Mouse (Mus musculus) heart, embryonic 11.5 days (tissue): ENCODE data around the gene Apoh. TPM values are rescaled to one million over a fixed set of nuclear protein-coding genes. Genes with fewer than 3 reads are reported as not detected.
A peak's percentile ranks its signal among the peaks of the same experiment; 100 is the strongest.

Experiments
- ATAC-seq: fragments of 200-750 bp; cut with Nextera tagmentation; replicated peaks from 2 replicates; pipeline ENCODE4 v1.8.0; 2017; ENCODE audit warnings: moderate library complexity; ENCODE audit not compliant: insufficient number of reproducible peaks, low FRiP score, low TSS enrichment
- H3K27ac ChIP-seq: fragments of 300-500 bp; sonication (generic); 2 replicates; pipeline ENCODE4 v1.5.1; 2014; ENCODE audit warnings: mild to moderate bottlenecking, low read depth, low read length
- H3K27me3 ChIP-seq: fragments of 300-500 bp; sonication (generic); 2 replicates; pipeline ENCODE4 v1.6.1; 2014; ENCODE audit warnings: mild to moderate bottlenecking, low read length, mixed read lengths; ENCODE audit not compliant: control insufficient read depth, insufficient read depth
- H3K36me3 ChIP-seq: fragments of 300-500 bp; sonication (generic); 2 replicates; pipeline ENCODE4 v1.6.1; 2014; ENCODE audit warnings: mild to moderate bottlenecking, low read length, moderate library complexity, mixed read lengths; ENCODE audit not compliant: control insufficient read depth, insufficient read depth
- H3K4me1 ChIP-seq: fragments of 300-500 bp; sonication (generic); 2 replicates; pipeline ENCODE4 v1.6.1; 2014; ENCODE audit warnings: low read length; ENCODE audit not compliant: control insufficient read depth, insufficient read depth
- H3K4me2 ChIP-seq: fragments of 300-500 bp; sonication (generic); 2 replicates; pipeline ENCODE4 v1.6.1; 2014; ENCODE audit warnings: mild to moderate bottlenecking, moderate library complexity
- H3K4me3 ChIP-seq: fragments of 300-500 bp; sonication (generic); 2 replicates; pipeline ENCODE4 v1.5.1; 2014; ENCODE audit warnings: low read depth, low read length
- H3K9ac ChIP-seq: fragments of 300-500 bp; sonication (generic); 2 replicates; pipeline ENCODE4 v1.6.1; 2014; ENCODE audit warnings: mild to moderate bottlenecking, low read depth, low read length, moderate library complexity
- H3K9me3 ChIP-seq: fragments of 300-500 bp; sonication (generic); replicated peaks from 2 replicates; pipeline ENCODE4 v1.6.1; 2016; ENCODE audit warnings: low read length; ENCODE audit not compliant: control insufficient read depth
- WGBS: fragments of 180-500 bp; shearing (Covaris S2); extraction: QIAGEN DNeasy Blood & Tissue Kit; methylation state at CpG from one replicate; pipeline ENCODE4 v1.1.7; 2014; ENCODE audit not compliant: insufficient replicate concordance; 5-methylcytosine and 5-hydroxymethylcytosine counted together
- polyA plus RNA-seq: library from polyadenylated mRNA; unstranded; fragments of >200 nt; fragmentation: Nextera tagmentation; extraction: Ambion mirVana; gene quantifications from 2 replicates; pipeline ENCODE4 v1.2.1, GENCODE M21; 2014

Gene Apoh
- polyA plus RNA-seq, 1 experiment from 2014 or later = 0.26 TPM

DNA sequence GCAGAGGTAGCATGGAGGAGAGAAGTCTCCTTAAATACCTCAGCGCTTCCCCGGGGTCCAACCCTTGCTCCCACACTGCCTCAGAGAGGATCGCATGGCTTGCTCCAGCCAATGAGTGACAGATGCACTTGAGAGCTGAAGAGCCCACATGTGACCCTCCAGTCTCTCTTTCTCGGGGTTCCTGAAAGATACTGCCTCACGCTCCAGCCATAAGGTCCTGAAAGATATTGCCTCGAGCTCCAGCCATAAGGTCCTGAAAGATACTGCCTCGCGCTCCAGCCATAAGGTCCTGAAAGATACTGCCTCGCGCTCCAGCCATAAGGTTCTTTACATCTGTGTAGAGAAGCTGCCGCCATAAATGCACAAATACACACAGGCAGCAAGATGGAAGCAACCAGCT lies 24.0 kb upstream of the Apoh start:
- H3K9ac ChIP-seq = no peak overlapping the region
- no peak overlapping the region for H3K4me3 ChIP-seq
- peak overlapping the region; percentile 16; the same call in 1 of the 2 replicates for H3K4me2 ChIP-seq
- 0 out of 2 replicates have a peak overlapping the region, but pooled peaks have one; percentile 29 for H3K27ac ChIP-seq
- no peaks in the 10 kb centered on the region for H3K36me3 ChIP-seq
- no peaks in the 10 kb centered on the region for H3K27me3 ChIP-seq
- ATAC-seq = peak; percentile 72
- H3K9me3 ChIP-seq = no peaks in the 10 kb centered on the region
- WGBS = 68% methylated on average over 11 of the region's 11 CpGs
- peaks cover 10% of the 10 kb centered on the region for H3K4me1 ChIP-seq

DNA sequence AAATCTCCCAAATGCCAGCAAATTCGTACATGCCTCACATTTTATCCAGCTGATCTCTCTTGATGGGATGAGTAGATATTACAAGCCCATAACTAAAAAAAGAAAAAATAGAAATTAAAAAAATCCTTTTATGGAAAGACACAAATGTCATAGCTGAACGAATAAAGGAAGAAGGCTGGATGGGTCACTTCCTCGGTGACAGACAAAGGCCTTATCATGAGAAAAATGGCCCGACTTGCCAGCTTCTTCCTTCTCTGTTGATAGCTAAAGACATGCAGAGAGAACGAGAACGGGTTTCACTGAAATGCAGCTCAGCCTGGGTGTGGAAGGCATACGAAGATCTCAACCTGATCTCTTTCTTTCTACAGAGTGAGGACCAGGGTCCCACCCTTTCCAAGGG lies 22.6 kb upstream of the Apoh start:
- H3K36me3 ChIP-seq = no peaks in the 10 kb centered on the region
- no peak for ATAC-seq

DNA sequence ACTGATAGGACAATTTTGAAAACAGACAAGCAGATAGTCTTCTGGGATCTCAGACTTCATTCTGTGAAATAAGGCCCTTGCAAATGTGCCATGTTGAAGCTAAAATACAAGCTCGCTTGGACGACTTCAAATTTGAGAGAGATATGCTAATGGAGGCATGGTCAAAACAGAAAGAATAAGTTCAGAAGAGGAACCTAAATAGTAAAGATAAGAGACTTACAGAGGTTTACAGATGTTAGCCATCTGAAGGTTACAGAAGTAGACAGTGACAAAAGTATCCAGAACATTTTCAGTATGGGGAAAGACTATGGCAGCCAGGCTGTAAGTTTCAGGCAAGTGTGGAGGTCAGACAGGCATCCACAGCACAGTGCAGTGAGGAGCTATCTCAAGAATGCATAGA lies 21.0 kb upstream of the Apoh start:
- peaks cover 6% of the 10 kb centered on the region; the same call in 1 of the 2 replicates for H3K4me1 ChIP-seq
- ATAC-seq = no peak
- H3K4me3 ChIP-seq = no peak overlapping the region
- H3K9me3 ChIP-seq = no peaks in the 10 kb centered on the region
- no peak overlapping the region for H3K9ac ChIP-seq
- 80% methylated on average over 2 of the region's 2 CpGs for WGBS
- H3K27me3 ChIP-seq = no peaks in the 10 kb centered on the region
- H3K36me3 ChIP-seq = no peaks in the 10 kb centered on the region
- no peak overlapping the region for H3K27ac ChIP-seq
- H3K4me2 ChIP-seq = no peak overlapping the region

More for the DNA sequence above, 22.6 kb upstream of the Apoh start:
- H3K27me3 ChIP-seq = no peaks in the 10 kb centered on the region
- H3K4me3 ChIP-seq = no peak overlapping the region
- H3K9ac ChIP-seq = no peak overlapping the region
- no peak overlapping the region for H3K4me2 ChIP-seq
- 65% methylated on average over 7 of the region's 7 CpGs for WGBS
- peaks cover 6% of the 10 kb centered on the region; the same call in 1 of the 2 replicates for H3K4me1 ChIP-seq
- no peak overlapping the region for H3K27ac ChIP-seq
- H3K9me3 ChIP-seq = no peaks in the 10 kb centered on the region

DNA sequence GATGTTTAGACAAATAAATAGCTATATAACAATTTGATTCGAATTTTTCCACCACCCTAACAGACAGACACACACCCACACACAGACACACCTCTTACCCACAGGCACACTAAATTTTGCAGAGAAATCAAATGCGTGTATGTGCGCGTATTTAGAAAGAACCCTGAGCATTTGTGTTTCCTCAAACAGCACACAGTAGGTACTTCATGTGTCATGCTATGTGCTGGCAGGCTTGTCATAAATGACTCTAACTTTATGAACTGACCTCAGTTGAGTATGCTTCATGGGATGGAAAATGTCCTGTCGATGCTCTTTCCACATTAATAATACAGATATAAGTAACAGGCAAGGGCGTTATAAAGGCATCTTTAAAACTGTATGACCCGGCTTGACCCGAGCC lies 17.2 kb upstream of the Apoh start:
- Histone ChIP-seq H3K9me3 (no peaks in the 10 kb centered on the region), H3K9ac (no peak overlapping the region), H3K4me3 (no peak overlapping the region), H3K4me2 (no peak overlapping the region), H3K36me3 (no peaks in the 10 kb centered on the region), H3K4me1 (peaks cover 6% of the 10 kb centered on the region; the same call in 1 of the 2 replicates), H3K27me3 (no peaks in the 10 kb centered on the region), H3K27ac (no peak overlapping the region)
- no peak for ATAC-seq
- WGBS = 88% methylated on average over 8 of the region's 8 CpGs

DNA sequence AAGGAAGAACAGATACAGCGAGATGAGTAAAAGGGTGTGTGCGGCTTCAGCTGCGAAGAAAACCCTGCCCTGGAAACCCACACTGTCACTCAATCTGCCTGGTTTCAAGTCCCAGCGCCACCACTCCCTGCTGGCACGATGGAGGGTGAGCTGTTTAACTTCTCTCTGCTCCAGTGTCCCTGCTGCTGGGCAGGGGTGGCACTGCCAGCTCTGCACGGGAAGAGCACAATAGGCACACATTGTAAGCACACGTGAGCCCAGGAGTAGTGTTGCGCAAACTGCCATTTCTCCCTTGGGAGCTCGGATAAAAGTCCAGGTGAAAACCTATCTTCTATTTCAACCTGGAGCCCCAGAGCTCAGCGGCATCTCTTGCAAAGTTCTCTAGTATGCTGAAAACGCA lies 12.3 kb upstream of the Apoh start:
- no peak overlapping the region for H3K4me2 ChIP-seq
- no peaks in the 10 kb centered on the region for H3K9me3 ChIP-seq
- H3K27ac ChIP-seq = no peak overlapping the region
- H3K36me3 ChIP-seq = no peaks in the 10 kb centered on the region
- no peaks in the 10 kb centered on the region for H3K27me3 ChIP-seq
- peaks cover 15% of the 10 kb centered on the region; the same call in 1 of the 2 replicates for H3K4me1 ChIP-seq
- ATAC-seq = no peak
- H3K9ac ChIP-seq = no peak overlapping the region
- H3K4me3 ChIP-seq = no peak overlapping the region
- 87% methylated on average over 11 of the region's 11 CpGs for WGBS

DNA sequence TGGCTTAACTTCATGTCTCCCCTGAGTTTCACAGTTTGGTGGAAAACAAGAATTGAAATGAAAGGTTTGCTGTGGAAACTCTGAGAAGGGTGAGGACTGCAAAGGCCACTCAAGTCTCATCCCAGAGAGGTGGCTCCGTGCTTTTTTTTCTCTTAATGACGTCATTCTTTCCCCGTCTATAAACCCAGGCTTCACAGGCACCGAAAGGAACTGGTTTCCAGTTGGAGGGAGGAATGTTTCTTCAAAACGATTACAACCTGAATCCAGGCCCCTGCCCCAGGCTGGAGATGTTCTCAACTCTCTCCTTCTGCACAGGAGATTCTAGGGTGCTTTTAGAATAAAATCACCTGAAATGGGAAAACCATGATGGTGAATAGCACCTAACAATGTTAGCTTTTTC lies 10.1 kb upstream of the Apoh start:
- no peaks in the 10 kb centered on the region for H3K36me3 ChIP-seq
- H3K27me3 ChIP-seq = no peaks in the 10 kb centered on the region
- no peaks in the 10 kb centered on the region for H3K9me3 ChIP-seq
- H3K4me2 ChIP-seq = no peak overlapping the region
- H3K4me3 ChIP-seq = no peak overlapping the region
- H3K4me1 ChIP-seq = peaks cover 23% of the 10 kb centered on the region
- no peak overlapping the region for H3K9ac ChIP-seq
- H3K27ac ChIP-seq = no peak overlapping the region
- no peak for ATAC-seq
- 53% methylated on average over 5 of the region's 5 CpGs for WGBS

DNA sequence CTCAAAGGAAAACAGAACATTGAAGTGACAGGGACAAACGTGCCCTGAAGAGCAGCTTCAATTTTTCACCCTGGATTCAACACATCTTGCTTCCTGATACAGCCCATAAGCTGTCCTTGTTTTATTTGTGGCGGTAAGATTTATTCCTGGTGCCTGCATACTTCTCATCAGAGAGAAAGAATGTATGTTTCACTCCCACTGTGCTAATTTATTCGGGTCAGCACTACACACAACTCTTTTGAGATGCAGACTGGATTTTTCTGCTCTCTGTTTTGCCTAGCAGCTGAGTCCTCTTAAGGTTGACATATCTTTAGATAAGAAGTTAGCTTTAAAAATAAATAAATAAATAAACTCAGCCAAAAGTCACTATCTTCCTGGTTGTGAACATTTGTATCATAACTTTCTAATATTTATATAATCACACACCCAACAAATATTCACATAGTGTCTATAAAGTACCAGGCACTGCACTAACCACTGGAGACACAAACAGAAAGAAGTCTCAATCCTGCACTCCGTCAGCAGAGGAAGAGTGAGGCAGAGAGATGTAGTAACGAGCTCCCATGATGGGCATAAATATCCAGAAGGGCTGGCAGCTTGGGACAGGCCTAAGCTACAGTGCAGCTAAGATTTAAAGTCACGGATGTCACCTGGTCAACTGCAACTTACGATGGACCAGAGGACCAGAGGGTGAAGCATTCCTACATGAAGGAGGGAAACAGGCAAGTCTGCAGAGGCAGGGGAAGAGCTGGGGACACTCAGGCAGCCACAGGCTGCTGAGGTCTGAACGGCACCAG lies 9.4 kb upstream of the Apoh start:
- Histone ChIP-seq H3K4me2 (no peak overlapping the region), H3K9ac (no peak overlapping the region), H3K9me3 (no peaks in the 10 kb centered on the region), H3K4me3 (no peak overlapping the region), H3K36me3 (no peaks in the 10 kb centered on the region), H3K4me1 (peaks cover 20% of the 10 kb centered on the region), H3K27ac (no peak overlapping the region), H3K27me3 (no peaks in the 10 kb centered on the region)
- no peak for ATAC-seq
- 51% methylated on average over 8 of the region's 8 CpGs for WGBS

DNA sequence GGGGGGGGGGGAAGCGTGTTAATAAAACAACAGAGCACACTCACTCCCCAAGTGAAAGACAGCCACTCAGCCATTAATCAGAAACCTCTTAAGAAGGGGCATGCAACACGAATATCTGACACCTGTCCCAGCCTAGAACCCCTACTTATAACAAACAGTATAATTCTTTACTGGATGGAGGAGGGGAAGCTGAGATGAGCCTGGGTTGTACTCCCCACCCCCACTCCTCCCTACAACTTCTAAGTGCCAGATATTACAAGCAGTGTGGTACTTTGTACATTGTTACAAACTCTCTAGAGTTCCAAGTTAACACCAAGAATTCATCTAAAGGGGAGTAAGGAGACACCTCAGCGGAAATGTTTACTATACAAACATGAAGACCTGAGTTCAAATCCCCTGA lies 8.5 kb upstream of the Apoh start:
- H3K27ac ChIP-seq = no peak overlapping the region
- WGBS = 53% methylated on average over 3 of the region's 3 CpGs
- no peak overlapping the region for H3K9ac ChIP-seq

DNA sequence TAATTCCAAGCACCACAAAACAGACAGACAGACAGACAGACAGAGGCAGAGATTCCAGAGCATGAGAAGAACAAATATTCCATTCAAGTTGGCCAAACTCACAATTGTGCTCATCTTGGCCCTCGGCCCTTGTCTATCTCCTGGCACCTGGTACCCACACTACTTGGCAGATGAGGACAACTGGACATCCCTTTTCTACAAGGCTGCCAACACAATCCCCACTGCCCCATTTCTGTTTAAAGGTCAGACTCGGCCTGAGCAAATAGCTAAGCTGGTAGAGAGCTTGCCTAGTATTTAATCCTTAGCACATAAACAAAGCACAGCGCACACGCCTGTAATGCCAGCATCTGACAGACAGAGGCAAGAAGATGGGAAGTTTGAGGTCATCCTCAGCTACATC lies 7.6 kb upstream of the Apoh start:
- WGBS = 92% methylated on average over 4 of the region's 4 CpGs
- no peak for ATAC-seq
- Histone ChIP-seq H3K4me1 (peaks cover 20% of the 10 kb centered on the region), H3K27ac (no peak overlapping the region), H3K9ac (no peak overlapping the region), H3K27me3 (no peaks in the 10 kb centered on the region), H3K9me3 (no peaks in the 10 kb centered on the region), H3K4me2 (no peak overlapping the region), H3K36me3 (no peaks in the 10 kb centered on the region), H3K4me3 (no peak overlapping the region)

More for the DNA sequence above, 8.5 kb upstream of the Apoh start:
- H3K4me2 ChIP-seq = no peak overlapping the region
- no peaks in the 10 kb centered on the region for H3K9me3 ChIP-seq
- no peaks in the 10 kb centered on the region for H3K27me3 ChIP-seq
- H3K4me1 ChIP-seq = peaks cover 20% of the 10 kb centered on the region
- no peak for ATAC-seq
- no peak overlapping the region for H3K4me3 ChIP-seq
- H3K36me3 ChIP-seq = no peaks in the 10 kb centered on the region
